Mouse (Mus musculus): ENCODE measurements around the gene Marc2. TPM values are rescaled to one million over a fixed set of nuclear protein-coding genes. Genes with fewer than 3 reads are reported as not detected.

Gene Marc2
- polyA plus RNA-seq, 1 experiment from 2014 or later, result 152 TPM

- peak; percentile 53 for TF ChIP-seq CTCF (IDR thresholded peaks at IDR 0.05; ENCODE audit: low read depth)
- Histone ChIP-seq H3K27ac (ENCODE audit: low read depth) (no peak overlapping the region), H3K36me3 (ENCODE audit: insufficient read depth) (no peaks in the 10 kb centered on the region), H3K4me1 (ENCODE audit: insufficient read depth) (no peaks in the 10 kb centered on the region), H3K4me3 (ENCODE audit: low read depth, low read length) (no peak overlapping the region), H3K27me3 (ENCODE audit: insufficient read depth, low read length) (peaks cover 8% of the 10 kb centered on the region), H3K4me2 (0 out of 2 replicates have a peak overlapping the region, but pooled peaks have one; percentile 5), H3K9me3 (ENCODE audit: low read depth, low read length) (no peaks in the 10 kb centered on the region), H3K9ac (no peak overlapping the region)
- 20% methylated on average over 27 of the region's 27 CpGs for WGBS
- peak; percentile 60 for DNase-seq
- peak; percentile 63; the same call in 1 of the 2 replicates for ATAC-seq (ENCODE audit: insufficient read depth)
Observed at GRCm38 (mm10) chr1:184793163-184793876, 52.9 kb downstream of the Marc2 start.

- Histone ChIP-seq H3K9me3 (ENCODE audit: low read depth, low read length) (no peaks in the 10 kb centered on the region), H3K9ac (no peak overlapping the region), H3K4me1 (ENCODE audit: insufficient read depth) (no peaks in the 10 kb centered on the region), H3K4me2 (no peak overlapping the region), H3K27ac (ENCODE audit: low read depth) (no peak overlapping the region), H3K27me3 (ENCODE audit: insufficient read depth, low read length) (peaks cover 8% of the 10 kb centered on the region), H3K4me3 (ENCODE audit: low read depth, low read length) (no peak overlapping the region), H3K36me3 (ENCODE audit: insufficient read depth) (no peaks in the 10 kb centered on the region)
- DNase-seq (peak; percentile 79), ATAC-seq (ENCODE audit: insufficient read depth) (no peak)
- WGBS, result 11% methylated on average over 2 of the region's 2 CpGs
- peak; percentile 90 for TF ChIP-seq CTCF (IDR thresholded peaks at IDR 0.05; ENCODE audit: low read depth)
Observed at GRCm38 (mm10) chr1:184791109-184791508, 55.1 kb downstream of the Marc2 start.

- Histone ChIP-seq H3K9me3 (ENCODE audit: low read depth, low read length) (no peaks in the 10 kb centered on the region), H3K27me3 (ENCODE audit: insufficient read depth, low read length) (peaks cover 3% of the 10 kb centered on the region; the same call in 1 of the 2 replicates), H3K9ac (no peak overlapping the region), H3K4me3 (ENCODE audit: low read depth, low read length) (no peak overlapping the region), H3K27ac (ENCODE audit: low read depth) (no peak overlapping the region), H3K36me3 (ENCODE audit: insufficient read depth) (no peaks in the 10 kb centered on the region), H3K4me2 (no peak overlapping the region), H3K4me1 (ENCODE audit: insufficient read depth) (peaks cover 10% of the 10 kb centered on the region)
- no peak for DNase-seq
- ATAC-seq (ENCODE audit: insufficient read depth), result no peak
- WGBS, result 66% methylated on average over 13 of the region's 13 CpGs
- peak; percentile 51 for TF ChIP-seq CTCF (IDR thresholded peaks at IDR 0.05; ENCODE audit: low read depth)
Observed at GRCm38 (mm10) chr1:184786376-184787151, 59.7 kb downstream of the Marc2 start.

GRCm38 (mm10) chr1:184783641-184784040 lies 62.6 kb downstream of the Marc2 start:
- Histone ChIP-seq H3K9me3 (ENCODE audit: low read depth, low read length) (no peaks in the 10 kb centered on the region), H3K27ac (ENCODE audit: low read depth) (no peak overlapping the region), H3K36me3 (ENCODE audit: insufficient read depth) (no peaks in the 10 kb centered on the region), H3K4me1 (ENCODE audit: insufficient read depth) (peaks cover 13% of the 10 kb centered on the region), H3K4me3 (ENCODE audit: low read depth, low read length) (no peak overlapping the region), H3K9ac (no peak overlapping the region), H3K27me3 (ENCODE audit: insufficient read depth, low read length) (no peaks in the 10 kb centered on the region), H3K4me2 (no peak overlapping the region)
- 71% methylated on average over 4 of the region's 4 CpGs for WGBS
- no peak for TF ChIP-seq CTCF (IDR thresholded peaks at IDR 0.05; ENCODE audit: low read depth)
- ATAC-seq (ENCODE audit: insufficient read depth) (no peak), DNase-seq (no peak)

- Histone ChIP-seq H3K4me1 (ENCODE audit: insufficient read depth) (peaks cover 13% of the 10 kb centered on the region), H3K4me2 (no peak overlapping the region), H3K9me3 (ENCODE audit: low read depth, low read length) (no peaks in the 10 kb centered on the region), H3K27ac (ENCODE audit: low read depth) (no peak overlapping the region), H3K9ac (no peak overlapping the region), H3K4me3 (ENCODE audit: low read depth, low read length) (no peak overlapping the region), H3K27me3 (ENCODE audit: insufficient read depth, low read length) (peaks cover 7% of the 10 kb centered on the region; the same call in 1 of the 2 replicates), H3K36me3 (ENCODE audit: insufficient read depth) (no peaks in the 10 kb centered on the region)
- 19% methylated on average over 14 of the region's 14 CpGs for WGBS
- TF ChIP-seq CTCF (IDR thresholded peaks at IDR 0.05; ENCODE audit: low read depth), result no peak
- ATAC-seq (ENCODE audit: insufficient read depth) (peak; percentile 92), DNase-seq (peak; percentile 97)
Observed at GRCm38 (mm10) chr1:184782161-184782513, 64.1 kb downstream of the Marc2 start.

GRCm38 (mm10) chr1:184781286-184782160 lies 64.7 kb downstream of the Marc2 start:
- Histone ChIP-seq H3K9ac (no peak overlapping the region), H3K9me3 (ENCODE audit: low read depth, low read length) (no peaks in the 10 kb centered on the region), H3K27ac (ENCODE audit: low read depth) (no peak overlapping the region), H3K4me2 (peak overlapping the region; percentile 25; the same call in 1 of the 2 replicates), H3K36me3 (ENCODE audit: insufficient read depth) (no peaks in the 10 kb centered on the region), H3K4me3 (ENCODE audit: low read depth, low read length) (no peak overlapping the region), H3K27me3 (ENCODE audit: insufficient read depth, low read length) (peaks cover 11% of the 10 kb centered on the region; the same call in 1 of the 2 replicates), H3K4me1 (ENCODE audit: insufficient read depth) (peaks cover 13% of the 10 kb centered on the region)
- TF ChIP-seq CTCF (IDR thresholded peaks at IDR 0.05; ENCODE audit: low read depth), result no peak
- no peak; the same call in 1 of the 2 replicates for ATAC-seq (ENCODE audit: insufficient read depth)
- DNase-seq, result peak; percentile 38
- 24% methylated on average over 10 of the region's 10 CpGs for WGBS

Measured in lung, embryonic 14.5 days (tissue).